Mouse (Mus musculus): Measurements from ENCODE around the gene Tmem45b.
"Not testable (repeated sequence)": the region's sequence is repeated elsewhere in the genome, so short reads cannot be mapped to it uniquely, and the experiment has no call there.

Tmem45b gene

DNA sequence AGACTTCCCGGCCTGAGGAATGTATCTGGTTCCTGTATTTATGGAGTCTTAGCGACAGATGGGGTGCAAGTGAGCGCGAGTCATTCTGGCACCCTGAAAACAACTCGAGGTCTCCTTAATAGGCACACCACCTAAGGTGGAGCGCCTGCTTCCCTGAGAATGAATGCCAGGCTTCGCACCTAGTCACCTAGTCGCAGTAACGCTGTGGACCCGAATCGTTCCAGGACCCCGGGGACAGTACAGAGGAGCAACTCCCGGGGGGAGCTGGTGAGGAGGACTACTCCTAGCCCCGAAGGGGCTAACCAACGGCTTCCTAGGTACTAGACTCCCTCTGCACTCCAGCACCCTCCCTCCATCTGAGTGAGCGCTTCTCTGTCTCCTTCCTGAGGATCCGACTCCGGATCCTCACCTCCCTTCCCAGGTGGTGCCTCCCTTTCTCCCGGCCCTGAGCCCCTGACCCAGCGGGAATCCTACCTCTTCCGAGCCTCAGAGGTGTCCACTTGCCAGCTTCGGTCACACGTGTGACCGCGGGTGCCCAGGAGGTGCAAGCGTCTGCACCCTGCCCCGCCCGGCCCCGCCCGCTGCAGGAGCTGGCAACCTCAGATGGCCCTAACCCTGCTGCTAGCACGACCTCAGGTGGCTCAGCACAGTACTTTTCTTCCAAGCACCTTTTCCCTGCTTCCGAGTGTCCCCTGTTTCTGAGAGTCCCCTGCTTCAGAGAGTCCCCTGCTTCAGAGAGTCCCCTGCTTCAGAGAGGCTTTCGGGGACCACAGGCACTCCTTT, at the start of gene Tmem45b:
Gene Tmem45b (minus strand): TSS at position 771 of the 783 bp plus-strand sequence.
- no peak for DNase-seq (ENCODE audit: low spot score in 2 of 2)

DNA sequence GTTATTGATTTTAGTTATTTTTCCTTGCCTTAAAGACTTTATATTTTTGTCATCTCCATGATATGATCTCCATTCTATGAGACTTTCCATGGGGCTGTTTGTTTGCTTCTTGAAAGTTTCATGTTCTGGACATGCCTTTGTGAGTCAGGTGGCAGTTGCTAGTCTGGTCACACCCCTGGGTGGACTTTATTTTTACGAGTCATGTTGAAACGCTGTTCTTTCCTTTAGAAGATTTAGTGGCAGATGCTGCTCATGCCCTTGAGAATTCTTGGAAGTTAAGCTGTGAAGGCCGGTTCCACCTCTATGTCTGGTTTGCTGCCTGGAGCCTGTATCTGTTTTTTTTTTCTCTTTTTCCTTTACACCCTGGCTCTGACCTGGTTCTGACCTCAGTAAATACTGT, 43.9 kb upstream of the Tmem45b start:
- DNase-seq (ENCODE audit: low spot score in 2 of 2), result no peak

DNA sequence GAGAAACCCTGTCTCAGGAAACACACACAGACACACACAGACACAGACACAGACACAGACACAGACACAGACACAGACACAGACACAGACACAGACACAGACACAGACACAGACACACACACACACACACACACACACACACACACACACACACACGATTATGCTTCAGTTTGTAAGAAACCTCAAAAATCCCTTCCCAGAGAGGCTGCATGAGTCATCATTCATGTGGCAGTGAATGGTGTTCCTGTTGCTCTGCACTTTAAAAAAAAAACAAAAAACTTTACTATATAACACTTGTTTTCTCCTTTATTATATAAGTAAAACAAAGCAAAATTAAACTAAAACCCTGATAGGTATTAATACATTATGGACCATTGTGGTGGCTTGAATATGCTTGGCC, 37.0 kb upstream of the Tmem45b start:
- DNase-seq (ENCODE audit: low spot score in 2 of 2), result not testable (repeated sequence)

DNA sequence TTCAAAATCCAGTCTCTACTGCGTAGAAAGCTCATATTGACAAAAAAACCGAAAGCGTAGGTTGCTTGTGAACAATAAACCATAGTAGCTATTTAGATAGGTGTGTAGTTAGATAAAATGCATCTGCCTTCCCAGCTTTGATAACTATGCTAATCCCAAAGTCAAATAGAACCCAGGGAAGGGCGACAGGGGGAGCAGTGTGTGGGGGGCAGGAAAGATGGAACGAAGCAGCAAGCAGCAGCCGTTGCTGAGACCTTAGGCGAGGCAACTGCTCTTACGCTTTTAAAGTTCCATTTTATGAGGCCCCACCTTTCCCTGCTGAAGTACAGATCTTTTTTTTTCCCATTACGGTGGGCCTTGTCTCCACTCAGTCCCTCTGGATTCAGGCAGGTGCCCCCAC, 1.1 kb downstream of the Tmem45b start:
- no peak for DNase-seq (ENCODE audit: low spot score in 2 of 2)

DNA sequence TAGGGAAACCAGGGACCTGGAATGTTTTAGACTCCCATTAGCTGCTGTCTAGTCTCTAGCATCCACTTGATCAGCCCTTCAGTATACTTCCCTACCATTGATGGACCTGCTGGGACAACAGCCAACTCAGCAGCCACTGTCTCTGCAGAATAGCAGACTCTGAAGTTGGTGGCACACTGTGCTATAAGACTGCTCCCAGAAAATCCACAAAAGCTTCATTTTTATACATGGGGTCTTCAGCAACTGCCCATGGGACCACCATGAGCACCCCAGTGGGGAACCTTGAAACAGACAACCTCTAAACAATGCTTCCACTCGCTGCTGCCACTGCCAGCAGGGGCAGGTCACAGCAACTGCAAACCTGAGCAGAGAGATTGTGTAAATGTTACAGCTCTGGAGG, 9.9 kb downstream of the Tmem45b start:
- no peak for DNase-seq (ENCODE audit: low spot score in 2 of 2)

DNA sequence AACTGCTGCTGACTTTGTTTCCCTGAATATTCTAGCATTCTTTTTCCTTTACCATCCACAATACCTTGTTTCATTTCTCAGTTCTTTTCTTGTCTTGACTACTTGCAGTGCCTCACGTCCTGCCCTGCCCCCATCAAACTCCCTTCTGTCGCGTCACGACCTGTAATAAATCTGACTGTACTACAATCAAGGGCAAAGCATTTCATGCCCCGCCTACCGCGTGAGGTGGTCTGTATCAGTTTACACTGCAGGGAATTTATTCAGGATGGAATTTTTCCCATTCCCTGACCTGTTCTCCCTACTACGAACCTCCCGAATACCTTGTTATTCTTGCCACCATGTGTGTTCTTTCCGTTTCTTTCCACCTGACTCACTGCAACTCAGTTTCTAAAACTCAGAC, 12.1 kb downstream of the Tmem45b start:
- DNase-seq (ENCODE audit: low spot score in 2 of 2), result no peak

DNA sequence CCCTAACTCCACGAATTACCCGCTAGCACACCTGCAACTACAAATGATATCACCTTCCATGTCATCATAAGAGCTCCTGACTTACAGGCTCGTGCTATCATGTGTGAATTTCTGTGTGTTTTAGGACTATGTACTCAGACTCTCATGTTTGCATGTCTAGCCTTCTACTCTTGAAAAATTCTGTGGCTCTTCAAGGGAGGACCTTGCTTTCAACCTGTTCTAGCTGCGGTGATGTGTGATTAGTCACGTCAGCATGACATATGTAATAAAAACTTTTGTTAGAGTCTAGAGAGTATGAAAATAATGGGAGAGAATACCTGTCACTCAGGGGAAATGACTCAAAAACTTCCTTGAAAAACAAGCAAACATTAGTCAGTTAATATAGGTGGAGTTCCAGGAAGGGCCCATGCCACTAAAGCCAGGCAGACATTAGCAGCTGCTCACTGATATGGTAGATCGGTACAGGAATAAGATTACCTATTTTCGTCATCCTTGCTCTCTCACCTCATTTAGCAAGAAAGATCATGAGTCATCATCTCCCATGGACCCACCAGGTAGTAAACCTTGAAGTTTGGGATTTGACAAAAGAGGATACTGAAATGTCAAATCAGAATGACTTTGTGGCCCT, 15.0 kb downstream of the Tmem45b start:
- no peak for DNase-seq (ENCODE audit: low spot score in 2 of 2)

DNA sequence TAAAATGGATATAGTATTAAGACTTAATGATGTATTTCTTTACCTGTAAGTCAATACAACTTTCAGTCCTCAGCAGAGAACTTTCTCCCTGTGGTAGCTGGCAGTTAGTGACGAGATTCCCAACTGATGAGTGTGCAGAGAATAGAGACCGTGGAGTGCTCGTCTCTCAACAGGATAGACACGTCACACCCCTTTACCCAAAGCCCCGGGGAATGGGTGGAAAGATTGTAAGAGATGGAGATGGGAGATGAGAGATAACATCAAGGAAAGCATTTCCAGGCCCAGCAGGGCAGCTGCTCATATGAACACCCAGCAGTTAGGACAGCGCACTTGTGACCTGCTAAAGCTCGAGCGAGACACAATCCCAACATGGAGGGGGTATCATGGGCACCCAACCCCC, 20.0 kb downstream of the Tmem45b start:
- DNase-seq (ENCODE audit: low spot score in 2 of 2), result no peak

DNA sequence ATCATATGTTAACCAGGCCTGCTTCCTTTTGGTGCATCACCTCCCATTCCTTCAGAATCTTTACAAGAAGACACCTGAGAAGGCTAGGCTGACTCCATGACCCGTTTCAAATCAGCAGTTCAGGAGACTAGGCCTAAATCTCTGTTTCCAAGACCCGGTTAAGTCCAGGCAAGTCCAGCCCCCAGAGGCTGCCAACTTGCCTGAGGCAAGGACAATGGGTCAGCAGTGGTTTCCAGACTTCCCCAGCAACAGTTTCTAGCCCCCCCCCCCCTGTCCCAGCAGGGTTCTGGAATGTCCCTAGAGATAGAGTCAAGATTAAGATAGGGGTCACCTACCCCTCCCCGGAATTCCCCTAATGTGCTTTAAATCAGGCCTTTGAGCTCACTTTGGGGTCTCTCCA, 22.8 kb downstream of the Tmem45b start:
- DNase-seq (ENCODE audit: low spot score in 2 of 2), result no peak

DNA sequence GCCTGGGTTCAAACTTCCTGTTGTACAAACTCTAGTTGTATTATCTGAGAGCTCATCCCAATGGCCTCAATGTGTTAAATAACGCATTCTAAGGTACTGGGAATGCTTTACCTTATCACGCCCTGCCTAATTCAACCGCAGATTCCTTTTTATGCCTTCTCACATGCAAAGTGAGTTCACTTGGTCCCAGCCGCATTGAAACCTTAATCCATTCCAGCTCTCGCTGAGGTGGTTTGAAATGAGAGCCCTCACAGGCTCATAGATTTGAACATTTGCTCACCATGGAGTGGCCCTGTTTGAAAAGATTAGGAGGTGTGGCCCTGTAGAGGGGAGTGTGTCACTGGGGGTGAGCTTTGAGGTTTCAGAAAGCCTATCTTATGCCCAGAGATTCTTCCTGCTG, 23.9 kb downstream of the Tmem45b start:
- no peak for DNase-seq (ENCODE audit: low spot score in 2 of 2)

DNA sequence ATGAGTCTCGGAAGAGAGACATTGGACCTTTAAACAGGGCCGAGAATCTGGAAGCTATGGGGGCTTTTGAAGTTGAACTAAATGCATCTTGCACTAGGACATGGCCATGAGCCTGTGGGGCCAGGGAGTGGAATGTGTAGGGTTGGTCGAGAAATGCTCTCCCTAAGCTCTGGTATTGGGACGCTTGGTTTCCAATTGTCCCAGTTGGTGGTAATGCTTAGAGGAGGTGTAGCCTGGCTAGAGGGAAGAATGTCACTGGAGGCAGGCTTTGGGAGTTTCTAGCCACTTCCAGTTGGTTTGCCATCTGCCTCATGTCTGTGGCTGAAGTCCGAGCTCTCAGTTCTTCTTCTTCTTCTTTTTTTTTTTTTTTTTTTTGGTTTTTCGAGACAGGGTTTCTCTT, 24.9 kb downstream of the Tmem45b start:
- DNase-seq (ENCODE audit: low spot score in 2 of 2), result no peak

DNA sequence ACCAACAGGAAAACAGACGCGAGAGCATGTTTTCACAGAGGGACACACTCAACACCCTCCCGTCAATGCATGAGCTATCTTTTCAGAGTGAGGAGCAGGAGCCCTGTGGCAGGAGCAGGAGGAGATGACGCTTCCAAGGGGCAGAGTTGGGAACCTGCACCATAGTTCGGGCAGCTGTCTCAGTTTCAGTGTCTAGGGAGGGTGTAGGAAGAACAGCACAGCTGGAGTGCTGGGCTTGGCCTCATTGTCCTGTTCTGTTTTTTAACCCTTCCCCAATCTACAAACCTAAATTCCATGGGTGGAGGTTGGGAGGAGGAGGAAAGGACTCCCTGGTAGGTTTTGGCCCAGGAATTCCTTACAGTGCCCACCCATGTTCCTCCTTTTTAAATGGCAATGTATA, 25.4 kb downstream of the Tmem45b start:
- DNase-seq (ENCODE audit: low spot score in 2 of 2), result no peak

DNA sequence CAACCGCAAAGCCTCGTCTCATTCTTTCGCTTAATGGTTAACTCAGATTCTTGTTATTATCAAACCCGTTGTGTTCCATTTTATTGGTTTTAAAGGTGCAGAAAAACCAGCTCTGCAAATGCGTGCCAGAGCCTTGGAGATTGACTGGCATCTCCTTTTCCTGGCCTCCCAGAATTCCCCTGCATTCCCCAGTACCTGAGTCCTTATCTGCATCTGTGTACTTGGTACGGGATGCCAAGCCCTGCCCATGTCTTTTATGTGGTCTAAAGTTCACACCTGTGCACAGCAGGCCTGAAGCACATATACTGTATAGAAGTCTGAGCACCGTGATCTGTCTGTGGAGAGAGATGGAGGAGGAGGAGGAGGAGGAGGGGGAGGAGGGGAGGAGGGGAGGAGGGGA, 26.4 kb downstream of the Tmem45b start:
- no peak for DNase-seq (ENCODE audit: low spot score in 2 of 2)

DNA sequence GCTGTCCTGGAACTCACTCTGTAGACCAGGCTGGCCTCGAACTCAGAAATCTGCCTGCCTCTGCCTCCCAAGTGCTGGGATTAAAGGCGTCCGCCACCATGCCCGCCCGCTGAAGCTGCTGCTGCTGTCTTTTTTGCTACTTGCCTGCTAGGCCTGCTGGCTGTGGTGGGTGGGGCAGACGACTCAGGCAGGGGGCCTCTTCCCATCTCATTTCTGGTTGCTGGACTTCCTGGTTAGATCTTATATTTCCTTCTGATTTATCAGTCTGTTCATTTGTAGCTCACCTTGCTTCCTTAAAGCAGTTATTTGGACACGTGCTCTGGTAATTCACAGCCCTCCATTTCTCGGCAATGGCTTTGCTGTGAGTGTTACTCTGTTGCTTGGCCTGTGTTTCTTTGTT, 28.8 kb downstream of the Tmem45b start:
- no peak for DNase-seq (ENCODE audit: low spot score in 2 of 2)

DNA sequence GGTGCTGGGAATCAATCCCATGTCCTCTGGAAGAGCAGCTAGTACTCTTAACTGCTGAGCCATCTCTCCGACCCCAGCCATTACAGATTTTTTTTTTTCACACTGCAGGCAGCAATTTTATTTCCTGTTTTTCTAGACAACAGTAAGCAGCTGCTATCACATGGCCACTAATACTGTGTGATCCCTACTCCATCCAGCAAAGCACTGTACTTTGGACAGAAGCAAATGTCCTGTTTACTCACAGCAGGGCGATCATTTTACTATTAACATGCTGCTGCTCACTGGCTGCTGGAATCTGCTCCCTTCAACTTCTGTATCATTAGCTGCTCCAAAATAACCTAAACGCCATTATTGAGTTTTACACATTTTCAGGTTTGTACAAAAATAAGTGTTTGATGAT, 30.8 kb downstream of the Tmem45b start:
- no peak for DNase-seq (ENCODE audit: low spot score in 2 of 2)

DNA sequence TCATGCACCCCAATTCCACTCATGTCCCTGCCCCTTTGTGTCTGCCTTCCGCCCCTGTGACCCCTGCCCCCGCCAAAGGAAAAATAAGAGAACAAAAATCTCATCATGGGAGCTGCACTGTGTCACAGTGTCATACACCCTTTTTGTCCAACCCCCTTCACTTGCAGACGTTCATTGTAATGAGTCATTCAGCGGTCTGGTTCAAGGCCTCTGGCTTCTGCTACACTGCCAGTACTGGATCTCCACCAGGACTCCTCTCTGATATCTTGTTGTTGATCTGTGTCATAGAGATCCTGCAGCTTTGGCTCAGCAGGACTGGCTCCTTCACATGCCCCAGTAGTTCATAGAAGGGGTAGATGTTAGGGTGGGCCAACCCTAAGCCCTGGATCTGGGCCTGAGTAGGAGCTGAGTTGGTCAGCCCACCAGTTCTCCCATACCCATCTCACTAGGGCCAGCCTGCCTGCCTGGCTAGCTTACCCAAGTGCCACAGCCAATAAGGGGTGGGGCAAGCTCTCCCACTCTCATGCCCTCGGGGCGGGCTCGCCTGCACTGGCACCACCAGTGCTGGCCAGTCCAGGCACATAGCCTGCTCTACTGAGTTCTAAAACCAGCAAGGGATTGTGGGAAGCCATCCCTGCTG, 31.8 kb downstream of the Tmem45b start:
- no peak for DNase-seq (ENCODE audit: low spot score in 2 of 2)

DNA sequence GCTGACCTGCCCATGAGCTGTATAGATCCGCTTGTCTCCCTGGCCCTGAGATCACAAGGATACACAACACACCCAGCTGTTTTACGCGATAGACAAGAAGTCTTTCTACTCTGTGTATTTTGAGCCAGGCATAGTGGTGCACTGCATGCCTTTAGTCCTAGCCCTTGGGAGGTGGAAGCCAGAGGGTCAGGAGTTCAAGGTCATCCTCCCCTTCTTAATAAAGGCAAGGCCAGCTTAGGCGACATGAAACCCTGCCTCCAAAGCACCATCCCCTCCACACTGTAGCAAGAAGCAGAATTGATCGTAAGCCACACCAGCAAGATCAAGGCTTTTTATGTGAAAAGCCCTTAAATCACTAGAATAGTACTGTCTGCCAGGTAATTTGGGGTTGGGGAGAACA, 32.5 kb downstream of the Tmem45b start:
- no peak for DNase-seq (ENCODE audit: low spot score in 2 of 2)

DNA sequence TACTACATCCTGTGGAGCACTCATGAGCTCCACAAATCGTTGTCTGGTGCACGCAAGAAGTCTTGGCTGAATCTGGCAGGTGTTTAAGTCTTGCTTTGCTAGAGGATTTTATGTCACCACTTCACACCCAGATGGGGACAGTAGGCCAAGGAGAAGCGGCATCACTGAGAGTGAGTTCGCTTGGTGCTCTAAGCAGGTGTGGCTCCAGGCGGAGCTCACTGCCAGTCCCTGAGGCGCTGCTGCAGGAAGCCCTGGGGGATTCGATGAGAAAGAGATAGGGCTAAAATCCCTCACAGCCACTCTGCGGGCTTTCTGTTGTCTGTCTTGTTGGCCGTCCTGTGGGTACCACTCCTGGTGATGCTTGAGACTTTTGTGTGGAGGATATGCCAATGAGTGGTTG, 34.3 kb downstream of the Tmem45b start:
- DNase-seq (ENCODE audit: low spot score in 2 of 2), result no peak

DNA sequence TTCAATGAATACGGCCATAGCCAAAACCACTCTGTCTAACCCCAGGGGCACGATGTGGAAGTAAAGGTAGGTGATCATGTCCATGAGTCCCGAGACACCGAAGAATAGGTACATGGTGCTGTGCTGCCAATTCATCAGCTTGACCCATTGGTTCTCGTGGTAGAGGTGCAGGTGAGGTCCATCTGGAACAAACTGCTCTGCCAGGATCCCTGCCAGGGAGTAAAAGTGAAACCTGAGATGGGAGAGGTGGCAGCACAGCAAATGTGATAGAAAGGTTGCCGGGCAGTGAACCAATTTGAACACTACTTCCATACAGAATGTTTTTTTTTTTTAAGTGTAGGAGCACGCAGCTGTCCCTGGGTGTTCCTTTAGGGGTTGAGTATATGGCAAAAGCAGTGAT, 35.3 kb downstream of the Tmem45b start:
- DNase-seq (ENCODE audit: low spot score in 2 of 2), result no peak

DNA sequence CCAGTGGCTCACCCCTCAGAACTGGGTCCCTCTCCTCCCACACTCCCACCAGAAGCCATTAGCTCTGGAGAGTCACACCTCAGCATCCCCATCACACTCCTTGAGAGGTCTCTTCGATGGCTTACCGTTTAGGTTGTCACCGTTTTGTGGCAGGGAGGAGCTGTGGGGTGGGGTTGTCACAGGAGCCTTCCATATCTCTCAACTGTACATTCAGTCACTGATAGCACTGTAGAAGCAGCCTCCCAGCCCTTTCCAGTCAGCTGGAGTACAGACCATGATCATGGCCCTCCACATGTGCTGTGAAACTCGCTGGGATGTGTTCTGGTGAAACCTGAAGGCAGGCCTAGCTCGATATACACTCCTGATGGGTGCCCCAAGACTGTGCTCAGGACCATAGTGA, 42.1 kb downstream of the Tmem45b start:
- DNase-seq (ENCODE audit: low spot score in 2 of 2), result no peak

DNA sequence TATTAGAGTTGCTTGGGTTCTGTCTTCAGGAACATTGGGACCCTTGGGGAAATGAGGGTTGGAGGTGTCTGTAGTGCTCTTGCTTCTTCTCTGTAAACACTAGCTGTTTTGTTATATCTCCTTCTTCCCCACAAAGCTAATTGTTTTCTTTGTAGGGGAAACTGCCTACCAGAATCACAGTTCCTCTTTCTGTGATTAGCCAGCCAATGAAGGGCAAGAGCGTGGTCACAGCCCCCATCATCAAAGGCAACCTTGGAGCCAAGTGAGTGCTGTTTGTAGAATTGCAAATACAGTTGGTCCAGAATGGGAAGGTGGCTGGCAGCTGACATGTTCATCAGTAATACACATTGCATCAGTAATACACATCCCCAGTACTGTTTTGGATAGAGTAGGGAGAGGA, 45.4 kb downstream of the Tmem45b start:
- DNase-seq (ENCODE audit: low spot score in 2 of 2), result peak in 1 of 2 experiments; percentile 16

DNA sequence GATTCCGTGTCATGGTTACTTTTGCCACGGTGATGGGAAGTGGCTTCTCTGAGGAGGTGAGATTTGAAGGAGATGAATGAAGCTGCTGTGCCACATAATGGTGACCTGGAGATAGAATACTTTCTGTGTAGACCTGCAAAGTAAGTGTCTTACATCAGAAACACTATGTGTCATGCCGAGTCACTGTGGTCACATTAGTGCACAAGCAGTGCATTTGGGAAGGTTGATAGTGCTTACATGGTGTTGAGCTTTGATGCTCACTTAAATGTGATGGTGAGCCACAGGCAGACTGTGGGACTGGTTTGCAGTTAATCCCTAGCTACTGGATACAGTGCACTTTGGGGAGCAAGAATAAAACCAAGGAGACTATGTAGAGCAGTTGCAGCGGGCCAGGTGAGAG, 52.1 kb downstream of the Tmem45b start:
- no peak for DNase-seq (ENCODE audit: low spot score in 2 of 2)

DNA sequence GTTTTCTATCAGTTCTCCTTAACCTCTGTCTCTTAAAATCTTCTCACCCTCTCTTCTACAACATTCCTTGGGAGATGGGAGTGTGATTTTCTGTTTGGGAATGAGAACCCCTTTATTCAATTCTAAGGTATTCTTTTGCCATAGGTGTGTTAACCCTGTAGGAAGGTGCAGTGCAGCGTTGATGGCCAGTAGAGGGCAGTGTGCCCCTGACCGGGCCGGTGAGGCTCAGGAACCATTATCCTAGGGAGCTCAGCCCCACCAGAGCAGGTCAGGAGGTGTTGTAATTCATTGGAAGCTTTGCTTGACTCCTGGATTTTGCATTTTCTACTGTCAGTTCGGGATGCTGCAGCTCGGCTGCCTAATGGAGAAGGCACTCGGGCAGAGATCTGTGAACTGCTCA, 59.0 kb downstream of the Tmem45b start:
- DNase-seq (ENCODE audit: low spot score in 2 of 2), result peak in 1 of 2 experiments; percentile 7

Measured in natural killer cell, adult 2 months (primary cell).